Mouse (Mus musculus) urinary bladder, adult 2 months (tissue): ENCODE data around the gene Chrna10. TPM values are rescaled to one million over a fixed set of nuclear protein-coding genes. Genes with fewer than 3 reads are reported as not detected.
A peak's percentile ranks its signal among the peaks of the same experiment; 100 is the strongest.

Experiments
- DNase-seq: peaks from one replicate; pipeline ENCODE4 v3.0.0; 2022; ENCODE audit warnings: low spot score
- polyA plus RNA-seq: library from polyadenylated mRNA; depleted of rRNA; stranded (reverse); fragments of >200 nt; gene quantifications from 2 replicates; pipeline ENCODE4 v1.2.3, GENCODE M21; 2012; rRNA removed

Gene Chrna10
- polyA plus RNA-seq, 1 experiment: 0.03 TPM

GRCm38 (mm10) chr7:102082816-102083215 is 33.8 kb downstream of the Chrna10 start, which contains the start of gene Trpc2:
TSS of gene Trpc2 (plus strand) at chr7:102083116.
- no peak for DNase-seq

- no peak for DNase-seq
Measured at GRCm38 (mm10) chr7:102081784-102082183, 34.8 kb downstream of the Chrna10 start.

GRCm38 (mm10) chr7:102080311-102080710 is 36.3 kb downstream of the Chrna10 start:
- no peak for DNase-seq

- DNase-seq: no peak
Measured at GRCm38 (mm10) chr7:102078517-102078916, 38.1 kb downstream of the Chrna10 start.

GRCm38 (mm10) chr7:102076714-102077296 is 39.8 kb downstream of the Chrna10 start:
- no peak for DNase-seq

GRCm38 (mm10) chr7:102066363-102066762 is 50.3 kb downstream of the Chrna10 start:
- DNase-seq: no peak

GRCm38 (mm10) chr7:102065046-102065891 is 51.4 kb downstream of the Chrna10 start, which contains the start of the genes Rnf121, Xndc1 and Xntrpc:
TSS of gene Rnf121 (minus strand) at chr7:102065469.
TSS of gene Xndc1 (plus strand) at chr7:102065511.
TSS of gene Xntrpc (plus strand) at chr7:102065713.
- peak; percentile 90 for DNase-seq

GRCm38 (mm10) chr7:102064655-102065045 is 52.0 kb downstream of the Chrna10 start:
- DNase-seq: no peak

GRCm38 (mm10) chr7:102063891-102064290 is 52.7 kb downstream of the Chrna10 start:
- DNase-seq: no peak

GRCm38 (mm10) chr7:102062203-102062602 is 54.4 kb downstream of the Chrna10 start:
- DNase-seq: no peak

- DNase-seq: no peak
Measured at GRCm38 (mm10) chr7:102061353-102061752, 55.3 kb downstream of the Chrna10 start.

Other genes starting within 250 kb of the Chrna10 start
- gene Folr1, start 246.0 kb downstream of the Chrna10 start, polyA plus RNA-seq: 0.72 and 2.7 TPM in 2 replicates
- gene Lamtor1, start 210.9 kb downstream of the Chrna10 start, polyA plus RNA-seq: 132 and 149 TPM in 2 replicates
- 0.12 and 0.23 TPM in 2 replicates for gene Tomt, start 210.5 kb downstream of the Chrna10 start, polyA plus RNA-seq
- 25.7 and 34.4 TPM in 2 replicates for gene Lrrc51, start 182.9 kb downstream of the Chrna10 start, polyA plus RNA-seq
- 50.5 and 80.1 TPM in 2 replicates for gene Numa1, start 182.7 kb downstream of the Chrna10 start, polyA plus RNA-seq
- gene Il18bp, start 98.1 kb downstream of the Chrna10 start, polyA plus RNA-seq: 6.7 and 8.9 TPM in 2 replicates
- gene Rnf121, start 51.4 kb downstream of the Chrna10 start, polyA plus RNA-seq: 39.0 and 46.9 TPM in 2 replicates
- gene Xndc1, start 51.3 kb downstream of the Chrna10 start, polyA plus RNA-seq: 28.4 and 32.1 TPM in 2 replicates
- 1.8 and 2.3 TPM in 2 replicates for gene Xntrpc, start 51.1 kb downstream of the Chrna10 start, polyA plus RNA-seq
- 0.92 TPM in 1 of 2 replicates, not detected in the other for gene Trpc2, start 33.7 kb downstream of the Chrna10 start, polyA plus RNA-seq
- 0.06 and 0.16 TPM in 2 replicates for gene Art1, start 15.1 kb downstream of the Chrna10 start, polyA plus RNA-seq
- 0.47 and 0.48 TPM in 2 replicates for gene Art5, start 7.3 kb downstream of the Chrna10 start, polyA plus RNA-seq
- 17.6 and 20.9 TPM in 2 replicates for gene Nup98, start 93.3 kb upstream of the Chrna10 start, polyA plus RNA-seq
- gene Pgap2, start 93.4 kb upstream of the Chrna10 start, polyA plus RNA-seq: 58.9 and 64.7 TPM in 2 replicates
- gene Rhog, start 139.2 kb upstream of the Chrna10 start, polyA plus RNA-seq: 47.2 and 67.2 TPM in 2 replicates
- gene Stim1, start 151.0 kb upstream of the Chrna10 start, polyA plus RNA-seq: 89.4 and 107 TPM in 2 replicates